Comparison of ENCODE assay signal across 21 mouse cellular contexts in the genomic region with DNA sequence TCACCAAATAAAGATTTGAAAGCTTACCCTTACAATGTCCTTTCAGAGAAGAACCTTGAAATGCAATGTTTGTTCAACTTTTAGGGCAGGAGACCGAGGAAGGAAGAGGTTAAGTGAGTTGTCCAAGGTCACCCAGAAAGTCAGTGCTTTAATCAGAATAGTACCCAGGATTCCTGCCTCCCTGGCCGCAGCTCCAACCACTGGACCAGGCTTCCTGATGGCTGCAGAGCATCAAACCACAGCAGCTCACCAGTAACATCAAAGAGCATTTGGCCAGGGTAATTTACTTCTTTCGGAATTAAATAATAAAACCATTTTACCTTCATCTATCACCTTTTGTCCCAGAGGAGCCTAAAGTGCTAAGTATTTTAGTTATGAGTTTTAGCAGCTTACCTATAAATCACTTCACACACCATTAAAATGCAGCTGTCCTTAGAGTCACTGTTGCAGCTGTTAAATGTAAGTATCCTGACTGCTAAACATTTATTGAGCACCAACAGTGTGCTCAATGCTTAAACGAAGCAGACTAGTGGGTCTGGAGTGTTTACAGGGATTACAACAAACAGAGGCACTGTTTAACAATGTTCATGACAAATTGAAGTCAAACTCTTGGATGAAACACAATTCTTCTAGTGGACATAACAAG.
DNase-seq lines count a peak whose midpoint lies in the region; ATAC-seq and TF ChIP-seq lines count a peak whose summit lies in the region.
"Had no signal": no experiment of that assay in that cellular context is flagged by ENCODE, and none has a peak within 500 bp of the region (broad histone marks: within the 10 kb centered on the region; RNA-seq: fewer than 3 reads in every experiment).

No protein-coding gene starts in this region.

- ATAC-seq in limb, embryonic 14.5 days (ENCODE audit: low FRiP score, low read depth): no peak
- ATAC-seq in intestine, embryonic 16.5 days: no peak
- ATAC-seq: forebrain, embryonic 15.5 days; hindbrain, embryonic 16.5 days had no signal

- WGBS in limb, embryonic 10.5 days: 21% methylated on average over 4 of the region's 4 CpGs
- 12% methylated on average over 4 of the region's 4 CpGs for WGBS in limb, embryonic 14.5 days
- 31% methylated on average over 4 of the region's 4 CpGs for WGBS in intestine, embryonic 16.5 days

- peak overlapping the region; percentile 67 for H3K27ac ChIP-seq in limb, embryonic 10.5 days
- H3K27ac ChIP-seq in limb, embryonic 14.5 days (replicated peaks; ENCODE audit: low read depth, low read length): no peak overlapping the region
- no peak overlapping the region for H3K27ac ChIP-seq in intestine, embryonic 16.5 days (ENCODE audit: low read length)
- H3K27ac ChIP-seq: embryonic facial prominence, embryonic 15.5 days; forebrain, embryonic 10.5 days; forebrain, embryonic 15.5 days; heart, embryonic 10.5 days; hindbrain, embryonic 12.5 days had no signal

- no peak overlapping the region for H3K9ac ChIP-seq in limb, embryonic 14.5 days (ENCODE audit: low read depth, low read length, severe bottlenecking)
- no peak overlapping the region for H3K9ac ChIP-seq in intestine, embryonic 16.5 days (ENCODE audit: low read depth, low read length)
- H3K9ac ChIP-seq: embryonic facial prominence, embryonic 15.5 days; forebrain, embryonic 15.5 days; hindbrain, embryonic 12.5 days had no signal

- no peak overlapping the region for H3K4me3 ChIP-seq in limb, embryonic 10.5 days
- no peak overlapping the region for H3K4me3 ChIP-seq in limb, embryonic 14.5 days (replicated peaks; ENCODE audit: low read length)
- H3K4me3 ChIP-seq in intestine, embryonic 16.5 days (ENCODE audit: low read length): no peak overlapping the region
- H3K4me3 ChIP-seq: embryonic facial prominence, embryonic 15.5 days; erythroblast, embryonic 14.5 days; forebrain, embryonic 10.5 days; forebrain, embryonic 15.5 days; heart, embryonic 10.5 days; hindbrain, embryonic 12.5 days had no signal

- 0 out of 2 replicates have a peak, but pooled peaks cover 3% of the 10 kb centered on the region for H3K36me3 ChIP-seq in limb, embryonic 10.5 days
- H3K36me3 ChIP-seq in limb, embryonic 14.5 days (ENCODE audit: control insufficient read depth, insufficient read depth, low read length): no peaks in the 10 kb centered on the region
- H3K36me3 ChIP-seq in intestine, embryonic 16.5 days (ENCODE audit: control insufficient read depth, insufficient read depth, low read length): no peaks in the 10 kb centered on the region
- H3K36me3 ChIP-seq: embryonic facial prominence, embryonic 15.5 days; forebrain, embryonic 10.5 days; forebrain, embryonic 15.5 days; heart, embryonic 10.5 days; hindbrain, embryonic 12.5 days had no signal

- peak; percentile 31 for DNase-seq in embryo, embryonic 10.5 days (ENCODE audit: low spot score)
- DNase-seq in embryo, embryonic 10 days (ENCODE audit: low spot score): no peak
- DNase-seq in 416B (ENCODE audit: low read depth): peak; percentile 76
- peak; percentile 49 for DNase-seq in limb, embryonic 10.5 days (ENCODE audit: low spot score)
- peak; percentile 33 for DNase-seq in limb, embryonic 14.5 days (ENCODE audit: low spot score)
- DNase-seq in natural killer cell, adult 2 months (ENCODE audit: low spot score in 2 of 2): no peak
- DNase-seq: adrenal gland, postnatal 14 days; cerebellum, adult 18-20 months; cerebellum, postnatal 10 days; gastrocnemius, postnatal 10 days; heart, adult 18-20 months; heart, postnatal 10 days; heart, postnatal 4 days had no signal

- no peak for TF ChIP-seq POLR2A in limb, embryonic 14.5 days (IDR thresholded peaks at IDR 0.05; ENCODE audit: borderline replicate concordance, extremely low read depth, insufficient read depth, insufficient read length)

- H3K27me3 ChIP-seq in limb, embryonic 10.5 days (ENCODE audit: low read depth, poor library complexity, severe bottlenecking): no peaks in the 10 kb centered on the region
- H3K27me3 ChIP-seq in limb, embryonic 14.5 days (ENCODE audit: control insufficient read depth, insufficient read depth, low read length): no peaks in the 10 kb centered on the region
- no peaks in the 10 kb centered on the region for H3K27me3 ChIP-seq in intestine, embryonic 16.5 days (replicated peaks; ENCODE audit: control insufficient read depth, insufficient read depth, low read length)
- H3K27me3 ChIP-seq: embryonic facial prominence, embryonic 15.5 days; forebrain, embryonic 15.5 days; hindbrain, embryonic 12.5 days had no signal

- peaks cover 24% of the 10 kb centered on the region for H3K4me1 ChIP-seq in limb, embryonic 10.5 days
- H3K4me1 ChIP-seq in limb, embryonic 14.5 days (ENCODE audit: control insufficient read depth, insufficient read depth, low read length): 0 out of 2 replicates have a peak, but pooled peaks cover 4% of the 10 kb centered on the region
- H3K4me1 ChIP-seq in intestine, embryonic 16.5 days (ENCODE audit: control insufficient read depth, insufficient read depth, low read length): no peaks in the 10 kb centered on the region
- H3K4me1 ChIP-seq: embryonic facial prominence, embryonic 15.5 days; forebrain, embryonic 10.5 days; forebrain, embryonic 15.5 days; heart, embryonic 10.5 days; hindbrain, embryonic 12.5 days had no signal

- no peaks in the 10 kb centered on the region for H3K9me3 ChIP-seq in limb, embryonic 10.5 days (replicated peaks)
- no peaks in the 10 kb centered on the region for H3K9me3 ChIP-seq in limb, embryonic 14.5 days (ENCODE audit: control insufficient read depth, low read length)
- H3K9me3 ChIP-seq in intestine, embryonic 16.5 days (ENCODE audit: control insufficient read depth, low read length): no peaks in the 10 kb centered on the region
- H3K9me3 ChIP-seq: embryonic facial prominence, embryonic 15.5 days; forebrain, embryonic 10.5 days; forebrain, embryonic 15.5 days; heart, embryonic 10.5 days; hindbrain, embryonic 12.5 days had no signal

- H3K4me2 ChIP-seq in limb, embryonic 14.5 days (replicated peaks; ENCODE audit: low read depth, low read length, severe bottlenecking): no peak overlapping the region
- H3K4me2 ChIP-seq in intestine, embryonic 16.5 days (ENCODE audit: low read depth, low read length): no peak overlapping the region
- H3K4me2 ChIP-seq: embryonic facial prominence, embryonic 15.5 days; forebrain, embryonic 15.5 days; hindbrain, embryonic 12.5 days had no signal

Comparison
In these comparisons a context has a peak if more than half of its experiments do, and no peak if none do; other contexts are left out.
1. DNase-seq: peak in embryo, embryonic 10.5 days (single experiment), 416B (single experiment), limb, embryonic 10.5 days (single experiment) and limb, embryonic 14.5 days (single experiment); none in embryo, embryonic 10 days (single experiment) and natural killer cell, adult 2 months (0 of 2).